Mouse (Mus musculus) ES-E14 (cell line): ENCODE data around the gene Rapgef2. TPM values are rescaled to one million over a fixed set of nuclear protein-coding genes. Genes with fewer than 3 reads are reported as not detected.

Source experiments
- DNase-seq: peaks from one replicate; pipeline ENCODE4 v3.0.0-alpha.2; 2013; ENCODE audit warnings: low read depth, low spot score
- H3K27ac ChIP-seq: 2 replicates; pipeline ENCODE4 v1.5.1; 2012; ENCODE audit warnings: low read depth, mild to moderate bottlenecking, low read length, moderate library complexity, mixed read lengths; ENCODE audit not compliant: poor library complexity, insufficient read depth, severe bottlenecking
- H3K36me3 ChIP-seq: 2 replicates; pipeline ENCODE4 v1.6.1; 2012; ENCODE audit warnings: mild to moderate bottlenecking, low read length, moderate library complexity, mixed read lengths; ENCODE audit not compliant: control insufficient read depth, poor library complexity, insufficient read depth, severe bottlenecking
- H3K4me1 ChIP-seq, 2 experiments: fragments of 150-350 bp in 1 of 2; sonication (generic) in 1 of 2; 2 replicates each; pipeline ENCODE4 v1.6.1; 2012; ENCODE audit warnings: low read length in 2 of 2, mild to moderate bottlenecking in 1 of 2, mixed read lengths in 1 of 2; ENCODE audit not compliant: control insufficient read depth in 2 of 2, insufficient read depth in 2 of 2, poor library complexity in 1 of 2
- H3K4me3 ChIP-seq, 2 experiments: fragments of 150-350 bp in 1 of 2; sonication (generic) in 1 of 2; 2 replicates each; pipeline ENCODE4 v1.5.1; 2012; ENCODE audit warnings: low read length in 2 of 2, low read depth in 1 of 2, mild to moderate bottlenecking in 1 of 2, mixed read lengths in 1 of 2; ENCODE audit not compliant: insufficient read depth in 1 of 2, poor library complexity in 1 of 2, severe bottlenecking in 1 of 2
- H3K9ac ChIP-seq: 2 replicates; pipeline ENCODE4 v1.6.1; 2012; ENCODE audit warnings: low read depth, mild to moderate bottlenecking, low read length, mixed read lengths; ENCODE audit not compliant: poor library complexity, insufficient read depth, severe bottlenecking
- H3K9me3 ChIP-seq: fragments of 150-350 bp; sonication (generic); 2 replicates; pipeline ENCODE4 v1.6.1; 2012; ENCODE audit warnings: low read depth, mild to moderate bottlenecking, low read length; ENCODE audit not compliant: control insufficient read depth, insufficient read depth
- CHD2 ChIP-seq: IDR thresholded peaks from 2 replicates; pipeline ENCODE4 v1.6.1; 2014; ENCODE audit warnings: mild to moderate bottlenecking, low read depth, low read length, inconsistent platforms
- HCFC1 ChIP-seq: IDR thresholded peaks from 2 replicates; pipeline ENCODE4 v1.6.1; 2012; ENCODE audit warnings: low read length, inconsistent platforms, borderline replicate concordance; ENCODE audit not compliant: insufficient read depth
- MAFK ChIP-seq: IDR thresholded peaks from 2 replicates; pipeline ENCODE4 v1.6.1; 2014; ENCODE audit warnings: mild to moderate bottlenecking, low read depth, low read length, inconsistent platforms; ENCODE audit not compliant: insufficient read depth
- ZC3H11A ChIP-seq: IDR thresholded peaks from 2 replicates; pipeline ENCODE4 v1.6.1; 2012; ENCODE audit warnings: low read depth, mild to moderate bottlenecking, inconsistent platforms, low read length, borderline replicate concordance
- ZNF384 ChIP-seq: IDR thresholded peaks from 2 replicates; pipeline ENCODE4 v1.6.1; 2012; ENCODE audit warnings: low read depth, low read length, inconsistent platforms
- in situ Hi-C, 2 experiments: fragments of 600-800 bp; cut with MboI; formaldehyde crosslinking; loops; one replicate each; pipeline ENCODE4 v1.15.1; 2025; ENCODE audit warnings: low sequenced_read_pairs in 2 of 2, inconsistent platforms in 1 of 2; ENCODE audit not compliant: unreplicated experiment in 2 of 2
- total RNA-seq: library from RNA; depleted of rRNA; stranded (reverse); fragments of 300-350 nt; gene quantifications from 2 replicates; pipeline ENCODE4 v1.2.3, GENCODE M21; 2012

Rapgef2 gene
- total RNA-seq, 1 experiment: 12.0 TPM

DNA sequence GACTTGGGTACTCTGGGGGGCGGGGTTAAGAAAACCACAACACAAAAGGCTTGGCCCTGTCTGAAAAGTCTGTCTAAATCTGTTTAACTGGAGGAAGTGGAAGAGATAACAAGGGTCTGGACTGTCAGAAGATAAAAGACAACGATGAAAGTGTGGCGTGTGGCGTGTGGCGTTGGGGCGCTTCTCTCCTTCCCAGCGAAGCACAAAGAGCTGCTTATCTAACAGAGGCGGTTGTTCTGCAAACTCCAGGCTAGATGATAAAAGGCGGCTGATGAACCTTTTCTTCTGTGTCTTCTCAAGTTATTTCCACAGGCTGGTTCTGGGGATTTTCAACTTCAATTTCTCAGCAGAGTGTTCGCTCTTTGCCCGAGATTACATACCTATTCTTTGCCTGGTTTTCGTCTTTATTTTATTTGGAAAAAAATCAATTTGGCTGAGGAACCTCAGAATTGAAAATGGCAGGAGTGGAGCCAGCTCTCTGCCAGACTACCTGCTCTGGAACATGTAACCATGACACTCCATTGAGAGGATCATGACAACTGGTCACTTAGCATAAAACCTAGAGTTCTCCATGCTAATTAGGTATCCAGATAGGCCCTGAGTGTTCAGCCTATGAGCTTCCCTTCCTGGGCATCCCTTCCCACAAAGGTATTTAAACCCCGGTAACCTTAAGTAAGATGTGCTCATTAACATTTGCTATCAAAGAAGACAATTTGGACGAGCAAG is 258.0 kb downstream of the Rapgef2 start:
- no peak for DNase-seq
- Histone ChIP-seq H3K9ac (no peak overlapping the region), H3K4me3 (no peak overlapping the region), H3K27ac (no peak overlapping the region), H3K36me3 (no peaks in the 10 kb centered on the region), H3K4me1 (no peaks in the 10 kb centered on the region), H3K9me3 (no peaks in the 10 kb centered on the region)
- TF ChIP-seq HCFC1 (no peak), ZNF384 (no peak), ZC3H11A (no peak), CHD2 (no peak), MAFK (no peak)
- in situ Hi-C loops: no loop called here

- Histone ChIP-seq H3K4me1 (no peaks in the 10 kb centered on the region), H3K36me3 (no peaks in the 10 kb centered on the region), H3K9me3 (no peaks in the 10 kb centered on the region), H3K27ac (no peak overlapping the region), H3K9ac (no peak overlapping the region), H3K4me3 (no peak overlapping the region)
- no peak for DNase-seq
- no peak for TF ChIP-seq HCFC1
- no peak for TF ChIP-seq ZC3H11A
- TF ChIP-seq ZNF384: no peak
- TF ChIP-seq MAFK: no peak
- TF ChIP-seq CHD2: no peak
- in situ Hi-C loops: no loop called here
Observed at GRCm38 (mm10) chr3:79025983-79026382, 260.3 kb downstream of the Rapgef2 start.

GRCm38 (mm10) chr3:79023735-79024328 is 262.5 kb downstream of the Rapgef2 start:
- Histone ChIP-seq H3K4me1 (no peaks in the 10 kb centered on the region), H3K9ac (no peak overlapping the region), H3K9me3 (no peaks in the 10 kb centered on the region), H3K36me3 (no peaks in the 10 kb centered on the region), H3K4me3 (no peak overlapping the region), H3K27ac (no peak overlapping the region)
- TF ChIP-seq CHD2 (no peak), ZC3H11A (no peak), HCFC1 (no peak), MAFK (no peak)
- no peak for DNase-seq
- in situ Hi-C loops: no loop called here

- Histone ChIP-seq H3K9me3 (no peaks in the 10 kb centered on the region), H3K4me1 (no peaks in the 10 kb centered on the region), H3K9ac (no peak overlapping the region), H3K27ac (no peak overlapping the region), H3K36me3 (no peaks in the 10 kb centered on the region), H3K4me3 (no peak overlapping the region)
- in situ Hi-C loops: no loop called here
- DNase-seq: no peak
- TF ChIP-seq ZC3H11A: no peak
- no peak for TF ChIP-seq CHD2
- TF ChIP-seq MAFK: no peak
- no peak for TF ChIP-seq HCFC1
- no peak for TF ChIP-seq ZNF384
Observed at GRCm38 (mm10) chr3:79022690-79023089, 263.6 kb downstream of the Rapgef2 start.
